Mouse (Mus musculus): Measurements from ENCODE around the gene Ell2.

- TF ChIP-seq CTCF (IDR thresholded peaks at IDR 0.05; ENCODE audit: extremely low read depth, insufficient read depth, insufficient read length, insufficient replicate concordance) (no peak), POLR2A (IDR thresholded peaks at IDR 0.05; ENCODE audit: low read depth, low read length) (no peak)
Measured at GRCm38 (mm10) chr13:75807969-75808368, 101.4 kb downstream of the Ell2 start.
